Mouse (Mus musculus) layer of hippocampus, adult 11-12 months (tissue): ENCODE data around the gene 5530401A14Rik.

Source experiments
- DNase-seq: peaks from one replicate; pipeline ENCODE4 v3.0.0; 2022; ENCODE audit warnings: low spot score

The 5530401A14Rik gene

GRCm38 (mm10) chr11:81860250-81860972 is at the start of gene 5530401A14Rik:
5530401A14Rik (plus strand) TSS chr11:81860673.
- DNase-seq: peak; percentile 39

GRCm38 (mm10) chr11:81814816-81815215 is 45.7 kb upstream of the 5530401A14Rik start:
- DNase-seq: peak; percentile 33

- DNase-seq: no peak
Observed at GRCm38 (mm10) chr11:81816531-81816930, 43.9 kb upstream of the 5530401A14Rik start.

GRCm38 (mm10) chr11:81832381-81832780 is 28.1 kb upstream of the 5530401A14Rik start:
- DNase-seq: no peak

- DNase-seq: no peak
Observed at GRCm38 (mm10) chr11:81838426-81838825, 22.0 kb upstream of the 5530401A14Rik start.

- no peak for DNase-seq
Observed at GRCm38 (mm10) chr11:81841001-81841400, 19.5 kb upstream of the 5530401A14Rik start.

GRCm38 (mm10) chr11:81845010-81845685 is 15.3 kb upstream of the 5530401A14Rik start:
- no peak for DNase-seq

- no peak for DNase-seq
Observed at GRCm38 (mm10) chr11:81845686-81846036, 14.8 kb upstream of the 5530401A14Rik start.

GRCm38 (mm10) chr11:81847773-81848490 is 12.5 kb upstream of the 5530401A14Rik start:
- DNase-seq: no peak

- peak; percentile 19 for DNase-seq
Observed at GRCm38 (mm10) chr11:81865661-81866382, 5.3 kb downstream of the 5530401A14Rik start.

GRCm38 (mm10) chr11:81871506-81872213 is 11.2 kb downstream of the 5530401A14Rik start:
- no peak for DNase-seq

- no peak for DNase-seq
Observed at GRCm38 (mm10) chr11:81896511-81896910, 36.0 kb downstream of the 5530401A14Rik start.

- peak; percentile 37 for DNase-seq
Observed at GRCm38 (mm10) chr11:81897547-81898354, 37.3 kb downstream of the 5530401A14Rik start.

GRCm38 (mm10) chr11:81902318-81902717 is 41.8 kb downstream of the 5530401A14Rik start:
- no peak for DNase-seq

GRCm38 (mm10) chr11:81908760-81909159 is 48.3 kb downstream of the 5530401A14Rik start:
- DNase-seq: no peak

- no peak for DNase-seq
Observed at GRCm38 (mm10) chr11:81909397-81909894, 49.0 kb downstream of the 5530401A14Rik start.

- no peak for DNase-seq
Observed at GRCm38 (mm10) chr11:81913071-81913470, 52.6 kb downstream of the 5530401A14Rik start.

GRCm38 (mm10) chr11:81915501-81915900 is 55.0 kb downstream of the 5530401A14Rik start:
- DNase-seq: no peak

- no peak for DNase-seq
Observed at GRCm38 (mm10) chr11:81923096-81923495, 62.6 kb downstream of the 5530401A14Rik start.

GRCm38 (mm10) chr11:81923626-81924025 is 63.2 kb downstream of the 5530401A14Rik start:
- no peak for DNase-seq
